Mouse (Mus musculus) stomach, embryonic 15.5 days (tissue): ENCODE data around the gene Fblim1. TPM values are rescaled to one million over a fixed set of nuclear protein-coding genes. Genes with fewer than 3 reads are reported as not detected.

Source experiments
- ATAC-seq: fragments of 200-750 bp; cut with Nextera tagmentation; 2 replicates; pipeline ENCODE4 v1.8.0; 2017; ENCODE audit warnings: low read depth, moderate number of reproducible peaks, moderate TSS enrichment; ENCODE audit not compliant: insufficient read depth, low FRiP score
- H3K27ac ChIP-seq: fragments of 300-500 bp; sonication (generic); 2 replicates; pipeline ENCODE4 v1.5.1; 2015; ENCODE audit warnings: mild to moderate bottlenecking, inconsistent platforms
- H3K27me3 ChIP-seq: fragments of 300-500 bp; sonication (generic); replicated peaks from 2 replicates; pipeline ENCODE4 v1.6.1; 2015; ENCODE audit warnings: inconsistent platforms
- H3K36me3 ChIP-seq: fragments of 300-500 bp; sonication (generic); 2 replicates; pipeline ENCODE4 v1.6.1; 2015; ENCODE audit warnings: inconsistent platforms
- H3K4me1 ChIP-seq: fragments of 300-500 bp; sonication (generic); 2 replicates; pipeline ENCODE4 v1.6.1; 2015; ENCODE audit warnings: inconsistent platforms
- H3K4me2 ChIP-seq: fragments of 300-500 bp; sonication (generic); 2 replicates; pipeline ENCODE4 v1.6.1; 2015; ENCODE audit warnings: mild to moderate bottlenecking, inconsistent platforms
- H3K4me3 ChIP-seq: fragments of 300-500 bp; sonication (generic); replicated peaks from 2 replicates; pipeline ENCODE4 v1.5.1; 2015; ENCODE audit warnings: inconsistent platforms
- H3K9ac ChIP-seq: fragments of 300-500 bp; sonication (generic); 2 replicates; pipeline ENCODE4 v1.6.1; 2015; ENCODE audit warnings: inconsistent platforms
- H3K9me3 ChIP-seq: fragments of 300-500 bp; sonication (generic); 2 replicates; pipeline ENCODE4 v1.6.1; 2016; ENCODE audit warnings: inconsistent platforms
- WGBS: fragments of 180-500 bp; shearing (Covaris S2); methylation state at CpG from one replicate; pipeline ENCODE4 v1.1.7; 2015; 5-methylcytosine and 5-hydroxymethylcytosine counted together
- polyA plus RNA-seq: library from polyadenylated mRNA; unstranded; fragments of >200 nt; fragmentation: Nextera tagmentation; extraction: Ambion mirVana; gene quantifications from 2 replicates; pipeline ENCODE4 v1.2.1, GENCODE M21; 2015

Gene Fblim1
- polyA plus RNA-seq, result 71.1 and 77.2 TPM in 2 replicates

DNA sequence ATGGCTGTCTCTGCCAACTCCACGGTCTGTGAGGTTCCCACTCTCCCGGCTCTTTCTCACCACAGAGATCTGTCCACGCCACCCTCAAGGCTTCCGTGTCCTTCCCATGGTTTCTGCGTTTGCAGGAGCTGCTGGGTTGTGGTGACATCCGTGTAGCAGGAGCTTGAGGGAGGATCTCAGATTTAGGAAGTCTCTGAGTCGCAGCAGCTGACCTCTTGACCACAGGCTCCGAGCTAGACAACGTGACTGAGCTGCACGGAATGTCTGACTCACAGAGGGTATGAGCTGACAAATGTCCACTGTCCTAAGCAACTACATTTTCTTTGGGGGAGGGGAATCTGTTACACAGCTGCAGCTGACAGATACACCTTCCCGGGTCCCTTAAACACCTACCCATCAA lies at the start of gene Fblim1:
TSS of gene Fblim1 (minus strand) at position 236 of the 400 bp plus-strand sequence.
- Histone ChIP-seq H3K4me3 (no peak within 1 kb of the TSS), H3K27ac (0 out of 2 replicates have a peak within 1 kb of the TSS, but pooled peaks have one; percentile 70), H3K27me3 (no peaks in the 10 kb centered on the region), H3K4me2 (no peak within 1 kb of the TSS), H3K9ac (no peak within 1 kb of the TSS), H3K4me1 (peaks cover 6% of the 10 kb centered on the region), H3K9me3 (no peaks in the 10 kb centered on the region), H3K36me3 (no peaks in the 10 kb centered on the region)
- 69% methylated on average over 11 of the region's 11 CpGs for WGBS
- no peak for ATAC-seq

DNA sequence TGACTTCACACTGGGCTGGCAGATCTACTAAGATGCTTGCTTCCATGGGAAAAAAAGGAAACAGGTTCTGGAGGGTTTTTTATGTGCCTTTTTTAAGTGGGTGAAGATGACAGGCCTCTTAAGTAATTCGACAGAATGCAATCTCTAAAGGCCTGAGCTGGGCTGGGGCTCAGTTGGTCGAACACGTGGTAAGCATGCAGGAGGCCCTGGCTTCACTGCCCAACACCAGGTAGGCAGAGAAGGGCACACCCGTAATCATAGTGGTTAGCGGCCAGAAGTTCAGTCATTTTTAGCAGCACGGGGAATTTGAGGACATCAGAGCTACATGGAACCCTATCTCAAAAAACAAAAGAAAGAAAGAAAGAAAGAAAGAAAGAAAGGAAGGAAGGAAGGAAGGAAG lies 48.6 kb upstream of the Fblim1 start:
- ATAC-seq, result no peak
- Histone ChIP-seq H3K4me2 (no peak overlapping the region), H3K4me3 (no peak overlapping the region), H3K9me3 (no peaks in the 10 kb centered on the region), H3K27me3 (no peaks in the 10 kb centered on the region), H3K9ac (no peak overlapping the region), H3K4me1 (no peaks in the 10 kb centered on the region), H3K36me3 (peaks cover 3% of the 10 kb centered on the region; the same call in 1 of the 2 replicates), H3K27ac (no peak overlapping the region)
- 92% methylated on average over 6 of the region's 6 CpGs for WGBS

DNA sequence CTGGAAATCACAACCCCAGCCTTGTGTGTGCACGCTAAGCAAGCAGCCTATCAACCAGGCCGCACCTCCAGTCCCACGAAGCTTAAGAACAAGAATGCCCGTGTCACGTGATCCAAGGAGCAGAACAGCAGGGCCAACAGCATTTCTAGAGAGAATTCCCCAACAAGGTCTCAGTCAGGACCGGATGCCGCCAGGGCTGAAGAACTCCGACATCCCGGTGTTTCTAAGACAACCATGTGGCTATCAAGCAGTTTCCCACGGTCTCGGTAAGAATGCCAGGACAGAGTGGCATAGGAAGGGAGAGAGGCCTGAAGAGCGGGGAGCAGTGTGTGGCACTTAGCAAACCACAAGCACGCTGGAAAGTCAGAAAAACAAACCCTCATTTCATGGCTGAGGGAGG lies 47.9 kb upstream of the Fblim1 start:
- H3K9me3 ChIP-seq, result no peaks in the 10 kb centered on the region
- 87% methylated on average over 13 of the region's 13 CpGs for WGBS
- no peak for ATAC-seq

DNA sequence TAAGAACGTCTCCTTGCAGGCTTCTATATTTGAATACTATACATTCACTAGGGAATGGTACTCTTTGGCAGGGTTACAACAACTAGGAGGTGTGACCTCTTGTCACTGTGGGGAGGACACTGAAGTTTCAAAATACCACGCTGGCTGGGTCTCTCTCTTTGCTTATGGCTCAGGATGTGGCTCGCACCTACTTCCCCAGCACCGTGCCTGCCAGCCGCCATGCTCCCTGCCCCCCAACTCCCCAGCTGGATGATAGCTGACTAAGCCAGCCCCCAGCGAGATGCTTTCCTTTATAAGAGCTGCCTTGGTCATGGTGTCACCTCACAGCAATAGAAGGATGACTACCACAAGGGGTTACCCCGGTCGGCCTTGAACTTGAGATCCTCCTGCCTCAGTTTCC lies 47.1 kb upstream of the Fblim1 start:
- no peak overlapping the region for H3K27ac ChIP-seq
- no peaks in the 10 kb centered on the region for H3K9me3 ChIP-seq
- no peak overlapping the region for H3K9ac ChIP-seq
- ATAC-seq, result no peak
- no peak overlapping the region for H3K4me3 ChIP-seq
- H3K27me3 ChIP-seq, result no peaks in the 10 kb centered on the region
- H3K4me2 ChIP-seq, result no peak overlapping the region
- 87% methylated on average over 8 of the region's 8 CpGs for WGBS
- no peaks in the 10 kb centered on the region for H3K4me1 ChIP-seq
- H3K36me3 ChIP-seq, result peaks cover 3% of the 10 kb centered on the region; the same call in 1 of the 2 replicates

More for the DNA sequence above, 47.9 kb upstream of the Fblim1 start:
- Histone ChIP-seq H3K27me3 (no peaks in the 10 kb centered on the region), H3K4me3 (no peak overlapping the region), H3K9ac (no peak overlapping the region), H3K4me2 (no peak overlapping the region), H3K36me3 (peaks cover 3% of the 10 kb centered on the region; the same call in 1 of the 2 replicates), H3K4me1 (no peaks in the 10 kb centered on the region), H3K27ac (no peak overlapping the region)

DNA sequence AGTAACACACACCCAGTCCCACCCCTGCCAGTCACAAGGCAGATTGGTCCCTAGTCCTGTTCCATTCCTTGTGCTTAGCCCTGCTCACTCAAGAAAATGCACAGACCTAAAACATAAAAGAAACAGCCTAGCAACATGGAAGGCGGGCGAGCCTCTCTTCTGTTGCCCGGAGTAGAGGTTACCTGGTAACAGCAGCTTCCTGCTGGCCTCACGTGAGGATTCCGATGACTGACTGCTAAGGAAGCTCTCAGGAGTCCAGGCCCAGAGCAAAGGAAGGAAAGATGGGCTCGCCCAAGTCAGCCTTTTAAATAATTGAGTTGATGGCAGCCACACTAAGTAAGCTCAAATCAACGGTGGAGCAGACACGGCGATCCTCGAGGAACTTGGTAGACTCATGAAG lies 46.0 kb upstream of the Fblim1 start:
- H3K36me3 ChIP-seq, result no peaks in the 10 kb centered on the region; the same call in 1 of the 2 replicates
- no peak overlapping the region for H3K9ac ChIP-seq
- no peak for ATAC-seq
- no peak overlapping the region for H3K27ac ChIP-seq
- H3K4me1 ChIP-seq, result no peaks in the 10 kb centered on the region
- H3K4me3 ChIP-seq, result no peak overlapping the region
- no peaks in the 10 kb centered on the region for H3K27me3 ChIP-seq
- no peak overlapping the region for H3K4me2 ChIP-seq
- H3K9me3 ChIP-seq, result no peaks in the 10 kb centered on the region
- 91% methylated on average over 10 of the region's 10 CpGs for WGBS

DNA sequence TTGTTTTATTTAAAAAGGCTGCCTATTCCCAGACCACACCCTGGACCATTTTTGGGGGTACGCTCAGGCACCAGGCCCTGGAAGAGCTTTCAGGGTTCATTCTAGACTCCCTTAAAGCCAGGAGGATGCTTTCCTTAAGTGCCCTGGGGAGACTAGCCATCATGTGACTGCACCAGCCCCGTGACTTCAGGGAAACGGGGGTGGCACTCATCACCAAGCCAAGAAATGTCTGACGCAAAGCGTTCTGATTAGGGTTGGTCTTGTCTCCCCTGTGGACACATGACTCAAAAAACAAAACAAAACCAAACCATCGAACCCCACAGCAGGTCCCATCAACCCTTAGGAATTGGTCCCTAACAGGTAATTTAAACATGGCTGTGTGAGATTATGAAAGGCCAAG lies 45.4 kb upstream of the Fblim1 start:
- no peaks in the 10 kb centered on the region for H3K9me3 ChIP-seq
- H3K4me2 ChIP-seq, result no peak overlapping the region
- H3K4me3 ChIP-seq, result no peak overlapping the region
- no peaks in the 10 kb centered on the region for H3K4me1 ChIP-seq
- no peak for ATAC-seq
- no peaks in the 10 kb centered on the region for H3K27me3 ChIP-seq
- no peaks in the 10 kb centered on the region; the same call in 1 of the 2 replicates for H3K36me3 ChIP-seq
- 88% methylated on average over 6 of the region's 6 CpGs for WGBS
- H3K9ac ChIP-seq, result no peak overlapping the region
- H3K27ac ChIP-seq, result no peak overlapping the region

DNA sequence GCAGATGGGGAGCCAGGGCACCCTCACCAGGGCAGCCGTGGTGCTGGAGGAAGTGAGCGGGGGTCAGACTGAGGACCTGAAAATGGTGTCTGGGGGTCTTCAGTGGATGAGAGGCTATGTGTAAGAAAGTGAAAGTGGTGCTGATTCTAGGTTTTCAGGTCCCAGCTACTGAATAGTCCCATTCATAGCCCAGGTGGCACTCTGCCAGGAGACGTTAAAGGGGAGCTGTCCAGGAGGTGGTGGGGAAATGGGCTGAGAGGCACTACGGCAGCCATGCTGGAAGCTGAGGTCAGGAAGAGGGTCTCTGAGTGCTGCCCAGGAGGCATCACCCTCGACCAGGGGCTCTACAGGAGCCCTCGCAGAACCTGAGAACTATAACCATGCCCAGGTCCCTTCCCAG lies 43.3 kb upstream of the Fblim1 start:
- 73% methylated on average over 6 of the region's 6 CpGs for WGBS
- no peak for ATAC-seq

DNA sequence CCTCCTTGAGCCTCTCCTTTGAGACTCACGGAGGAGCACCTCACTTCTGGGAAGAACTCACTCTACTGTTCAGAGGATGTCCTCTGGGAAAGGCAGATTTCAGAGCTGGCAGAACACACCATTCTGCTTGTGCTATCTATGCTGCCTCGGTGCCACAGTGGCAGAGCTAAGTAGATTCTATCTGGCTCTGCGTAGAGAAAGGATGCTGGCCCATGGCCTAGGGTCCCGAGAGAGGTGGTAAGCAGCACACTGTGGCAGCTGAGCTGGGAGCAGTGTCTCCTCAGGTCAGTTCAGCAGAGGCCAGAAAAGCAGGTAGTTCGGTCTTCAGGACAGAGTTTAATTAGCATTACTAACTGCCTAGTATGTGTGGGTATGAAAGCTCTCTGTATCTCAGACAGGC lies 42.4 kb upstream of the Fblim1 start:
- Histone ChIP-seq H3K9ac (no peak overlapping the region), H3K27me3 (no peaks in the 10 kb centered on the region), H3K4me3 (no peak overlapping the region), H3K4me2 (no peak overlapping the region), H3K4me1 (peaks cover 11% of the 10 kb centered on the region), H3K9me3 (no peaks in the 10 kb centered on the region), H3K27ac (no peak overlapping the region), H3K36me3 (no peaks in the 10 kb centered on the region; the same call in 1 of the 2 replicates)
- 91% methylated on average over 5 of the region's 5 CpGs for WGBS
- ATAC-seq, result no peak

More for the DNA sequence above, 43.3 kb upstream of the Fblim1 start:
- Histone ChIP-seq H3K4me1 (peaks cover under 1% of the 10 kb centered on the region; the same call in 1 of the 2 replicates), H3K27ac (no peak overlapping the region), H3K4me2 (no peak overlapping the region), H3K27me3 (no peaks in the 10 kb centered on the region), H3K9ac (no peak overlapping the region), H3K36me3 (no peaks in the 10 kb centered on the region; the same call in 1 of the 2 replicates), H3K9me3 (no peaks in the 10 kb centered on the region), H3K4me3 (no peak overlapping the region)

DNA sequence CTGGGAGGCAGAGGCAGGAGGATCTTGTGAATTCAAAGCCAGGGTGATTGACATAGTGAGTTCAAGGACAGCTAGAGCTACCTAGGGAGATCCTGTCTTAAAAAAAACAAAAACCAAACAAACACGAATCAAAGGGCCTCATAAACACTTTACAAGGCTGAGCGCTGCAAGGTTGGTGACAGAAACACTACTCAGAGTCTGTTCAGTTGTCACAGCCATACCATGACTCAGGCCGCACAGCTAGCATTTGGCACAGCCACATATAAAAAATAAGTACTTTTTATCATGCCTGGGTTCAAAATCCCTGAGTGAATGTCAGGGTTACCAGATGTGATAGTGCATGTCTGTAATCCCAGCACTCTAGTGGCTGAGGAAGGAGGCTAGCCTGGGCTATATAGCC lies 41.3 kb upstream of the Fblim1 start:
- no peak for ATAC-seq

DNA sequence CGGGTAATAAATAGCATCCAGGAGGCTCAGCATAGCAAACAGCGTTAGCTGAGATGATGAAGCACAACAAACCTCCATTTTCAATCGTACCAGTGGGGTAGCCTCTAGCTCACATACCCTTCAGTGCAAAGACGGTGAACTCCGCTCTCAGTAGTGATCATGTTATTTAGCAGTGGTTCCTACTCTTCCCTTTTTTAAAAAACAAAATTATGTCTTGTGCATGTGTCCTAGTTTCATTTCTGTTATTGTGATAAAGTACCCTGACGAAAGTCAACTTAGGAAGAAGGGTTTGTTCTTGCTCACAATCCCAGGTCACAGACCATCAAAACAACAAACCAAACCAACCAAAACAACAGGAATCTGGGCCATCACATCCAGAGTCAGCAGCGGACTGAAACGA lies 40.1 kb upstream of the Fblim1 start:
- peaks cover 4% of the 10 kb centered on the region for H3K36me3 ChIP-seq
- no peak for ATAC-seq
- H3K9ac ChIP-seq, result no peak overlapping the region
- H3K4me1 ChIP-seq, result peaks cover 19% of the 10 kb centered on the region
- H3K4me3 ChIP-seq, result no peak overlapping the region
- no peaks in the 10 kb centered on the region for H3K27me3 ChIP-seq
- H3K27ac ChIP-seq, result no peak overlapping the region
- H3K4me2 ChIP-seq, result no peak overlapping the region
- 91% methylated on average over 8 of the region's 8 CpGs for WGBS
- no peaks in the 10 kb centered on the region for H3K9me3 ChIP-seq

More for the DNA sequence above, 41.3 kb upstream of the Fblim1 start:
- Histone ChIP-seq H3K4me1 (peaks cover 19% of the 10 kb centered on the region), H3K4me3 (no peak overlapping the region), H3K27me3 (no peaks in the 10 kb centered on the region), H3K27ac (no peak overlapping the region), H3K9me3 (no peaks in the 10 kb centered on the region), H3K4me2 (no peak overlapping the region), H3K9ac (no peak overlapping the region), H3K36me3 (no peaks in the 10 kb centered on the region; the same call in 1 of the 2 replicates)
- 93% methylated on average over 3 of the region's 3 CpGs for WGBS

DNA sequence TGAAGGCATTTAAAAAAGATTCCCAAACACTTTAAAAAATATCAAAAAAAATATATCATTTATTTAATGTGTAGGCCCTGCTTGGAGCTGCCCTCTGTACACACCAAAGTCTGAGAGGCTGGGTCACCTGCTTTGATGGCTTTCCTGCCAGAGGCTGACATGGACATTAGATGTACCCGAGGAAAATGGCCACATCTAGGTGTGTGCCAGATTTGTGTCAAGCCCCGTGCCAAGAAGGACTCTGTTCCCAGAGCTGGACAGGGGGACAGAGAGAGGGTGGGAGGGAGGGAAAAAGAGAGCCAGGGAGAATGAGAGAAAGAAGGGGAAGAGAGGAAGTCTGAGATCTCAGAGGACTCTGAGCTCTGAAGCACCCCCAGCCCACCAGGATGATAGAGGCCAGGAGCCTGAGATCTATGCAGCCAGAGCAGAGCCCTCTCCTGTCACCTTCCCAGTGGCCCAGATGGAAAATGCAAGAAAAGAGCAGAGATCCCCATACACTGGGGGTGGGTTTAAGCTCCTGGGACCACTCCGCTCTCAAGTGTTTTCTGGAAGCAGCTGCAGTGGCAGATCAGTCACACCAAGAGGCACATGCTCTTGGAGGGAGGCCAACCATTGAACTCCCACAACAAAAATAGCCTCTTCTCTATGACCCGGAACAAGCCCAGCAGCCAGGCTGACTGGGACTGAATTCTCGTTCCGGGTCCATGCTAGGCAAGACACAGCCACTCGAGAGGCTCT lies 37.4 kb upstream of the Fblim1 start:
- Histone ChIP-seq H3K9ac (no peak overlapping the region), H3K4me1 (peaks cover 19% of the 10 kb centered on the region), H3K36me3 (peaks cover 18% of the 10 kb centered on the region), H3K4me3 (no peak overlapping the region), H3K4me2 (no peak overlapping the region), H3K9me3 (no peaks in the 10 kb centered on the region), H3K27ac (peak overlapping the region; percentile 54), H3K27me3 (no peaks in the 10 kb centered on the region)
- 32% methylated on average over 7 of the region's 7 CpGs for WGBS
- no peak for ATAC-seq

DNA sequence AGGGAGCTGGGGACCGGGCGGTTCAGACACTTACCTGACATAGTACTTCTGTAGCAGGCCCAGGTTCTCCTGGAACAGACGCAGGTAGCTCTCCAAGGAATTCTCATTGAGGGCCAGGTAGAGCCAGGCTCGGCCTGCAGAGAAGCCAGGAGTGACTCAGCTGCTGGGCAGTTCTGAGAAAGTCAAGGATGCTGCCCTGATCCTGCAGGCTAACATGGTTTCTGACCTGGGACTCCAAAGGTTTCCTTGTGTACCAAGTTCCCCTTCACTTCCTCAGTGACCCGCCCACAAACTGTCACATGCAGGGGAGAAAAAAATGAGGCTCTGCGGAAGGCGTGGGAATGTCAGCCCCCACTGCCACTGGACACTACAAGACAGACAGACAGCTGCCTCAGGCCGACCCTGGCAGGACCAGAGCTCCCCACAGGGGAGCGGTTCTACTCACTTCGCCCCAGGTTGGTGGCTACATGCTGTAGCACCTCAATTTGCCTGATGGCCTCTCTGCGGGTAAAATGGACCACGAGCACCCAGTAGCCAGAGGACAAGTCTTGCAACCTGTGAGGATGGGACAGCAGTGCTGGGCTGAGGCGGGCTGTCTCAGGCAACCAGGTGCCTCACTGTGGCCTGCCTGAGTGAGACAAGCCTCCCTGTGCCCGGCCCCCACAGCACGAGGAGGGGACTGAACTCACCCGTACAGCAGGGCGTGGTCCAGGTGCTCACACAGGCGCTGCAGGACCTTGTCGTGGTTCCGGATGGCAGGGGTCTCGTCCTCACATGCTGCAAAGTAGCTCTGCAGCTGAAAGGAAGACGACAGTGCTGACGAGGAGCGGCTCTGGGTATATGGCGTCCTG lies 36.3 kb upstream of the Fblim1 start:
- no peaks in the 10 kb centered on the region for H3K27me3 ChIP-seq
- H3K4me2 ChIP-seq, result no peak overlapping the region
- WGBS, result 90% methylated on average over 25 of the region's 25 CpGs
- H3K9ac ChIP-seq, result no peak overlapping the region
- no peaks in the 10 kb centered on the region for H3K9me3 ChIP-seq
- peaks cover 24% of the 10 kb centered on the region for H3K36me3 ChIP-seq
- no peak overlapping the region for H3K4me3 ChIP-seq
- no peak overlapping the region for H3K27ac ChIP-seq
- peak; percentile 17; the same call in 1 of the 2 replicates for ATAC-seq
- H3K4me1 ChIP-seq, result peaks cover 19% of the 10 kb centered on the region
